Mouse (Mus musculus) testis, adult 2 months (tissue): Measurements from ENCODE around the gene Krt90.

Experiments
- CTCF ChIP-seq: fragments of 200-500 bp; IDR thresholded peaks from 2 replicates; pipeline ENCODE4 v1.5.1; 2012; ENCODE audit warnings: low read depth, mild to moderate bottlenecking, inconsistent platforms, low read length, moderate library complexity; ENCODE audit not compliant: control insufficient read depth, insufficient read depth, insufficient replicate concordance
- POLR2A ChIP-seq: fragments of 200-500 bp; IDR thresholded peaks from 2 replicates; pipeline ENCODE4 v1.6.1; 2012; ENCODE audit warnings: low read depth, mild to moderate bottlenecking, inconsistent platforms, low read length, moderate library complexity; ENCODE audit not compliant: control insufficient read depth

- TF ChIP-seq POLR2A = no peak
- TF ChIP-seq CTCF = no peak
Measured at GRCm38 (mm10) chr15:101553169-101553568, 9.6 kb downstream of the Krt90 start.
